Mouse (Mus musculus) G1E (cell line): Measurements from ENCODE around the gene Ephb1.

Source experiments
- CTCF ChIP-seq: IDR thresholded peaks from 2 replicates; pipeline ENCODE4 v1.5.1; 2012; ENCODE audit warnings: low read depth, low read length, inconsistent platforms, mixed read lengths
- GATA1 ChIP-seq: IDR thresholded peaks from 2 replicates; pipeline ENCODE4 v1.6.1; 2012; ENCODE audit warnings: borderline replicate concordance, low read length, inconsistent platforms, mixed read lengths

- TF ChIP-seq CTCF (no peak), GATA1 (no peak)
These were observed 14.6 kb upstream of the Ephb1 start for GRCm38 (mm10) chr9:102369141-102369540.
